Mouse (Mus musculus) neural tube, embryonic 14.5 days (tissue): ENCODE measurements at regions not wholly inside any gene's neighbourhood (a gene's known extent, or its start where the extent isn't known, plus 50 kb on each side); places are given as distances from the start of the nearest gene placed in this dataset.

Experiments used
- ATAC-seq: fragments of 200-750 bp; cut with Nextera tagmentation; 2 replicates; pipeline ENCODE4 v1.8.0; 2017; ENCODE audit warnings: low read depth, mild to moderate bottlenecking, moderate TSS enrichment, moderate library complexity
- H3K27ac ChIP-seq: fragments of 300-500 bp; sonication (generic); 2 replicates; pipeline ENCODE4 v1.5.1; 2014; ENCODE audit warnings: low read depth, mild to moderate bottlenecking, control low read depth, low read length, moderate library complexity, mixed read lengths
- H3K27me3 ChIP-seq: fragments of 300-500 bp; sonication (generic); 2 replicates; pipeline ENCODE4 v1.6.1; 2014; ENCODE audit warnings: low read length; ENCODE audit not compliant: control insufficient read depth, insufficient read depth
- H3K36me3 ChIP-seq: fragments of 300-500 bp; sonication (generic); 2 replicates; pipeline ENCODE4 v1.6.1; 2014; ENCODE audit warnings: low read length, mixed read lengths; ENCODE audit not compliant: control insufficient read depth, insufficient read depth
- H3K4me1 ChIP-seq: fragments of 300-500 bp; sonication (generic); 2 replicates; pipeline ENCODE4 v1.6.1; 2014; ENCODE audit warnings: low read length; ENCODE audit not compliant: control insufficient read depth, insufficient read depth
- H3K4me2 ChIP-seq: fragments of 300-500 bp; sonication (generic); 2 replicates; pipeline ENCODE4 v1.6.1; 2014; ENCODE audit warnings: mild to moderate bottlenecking, low read depth, low read length, control low read depth
- H3K4me3 ChIP-seq: fragments of 300-500 bp; sonication (generic); 2 replicates; pipeline ENCODE4 v1.5.1; 2014; ENCODE audit warnings: low read depth, low read length, control low read depth, mixed read lengths
- H3K9ac ChIP-seq: fragments of 300-500 bp; sonication (generic); replicated peaks from 2 replicates; pipeline ENCODE4 v1.6.1; 2014; ENCODE audit warnings: low read depth, mild to moderate bottlenecking, control low read depth, low read length, mixed read lengths
- H3K9me3 ChIP-seq: fragments of 300-500 bp; sonication (generic); 2 replicates; pipeline ENCODE4 v1.6.1; 2016; ENCODE audit warnings: low read length; ENCODE audit not compliant: control insufficient read depth
- WGBS: fragments of 180-500 bp; shearing (Covaris S2); extraction: QIAGEN DNeasy Blood & Tissue Kit; methylation state at CpG from one replicate; pipeline ENCODE4 v1.1.7; 2014; 5-methylcytosine and 5-hydroxymethylcytosine counted together

GRCm38 (mm10) chr1:105074326-105074725 is 282.2 kb downstream of the Rnf152 start:
- ATAC-seq = no peak
- WGBS = 89% methylated on average over 1 of the region's 1 CpGs
- Histone ChIP-seq H3K9me3 (no peaks in the 10 kb centered on the region), H3K36me3 (no peaks in the 10 kb centered on the region), H3K4me1 (no peaks in the 10 kb centered on the region), H3K27me3 (no peaks in the 10 kb centered on the region), H3K4me3 (no peak overlapping the region), H3K27ac (no peak overlapping the region), H3K9ac (no peak overlapping the region), H3K4me2 (no peak overlapping the region)

- Histone ChIP-seq H3K27me3 (no peaks in the 10 kb centered on the region), H3K4me1 (no peaks in the 10 kb centered on the region), H3K9me3 (no peaks in the 10 kb centered on the region), H3K9ac (no peak overlapping the region), H3K27ac (no peak overlapping the region), H3K36me3 (no peaks in the 10 kb centered on the region), H3K4me3 (no peak overlapping the region), H3K4me2 (no peak overlapping the region)
- WGBS = 55% methylated on average over 3 of the region's 3 CpGs
- no peak for ATAC-seq
Measured at GRCm38 (mm10) chr1:105070661-105071455, 285.7 kb downstream of the Rnf152 start.

- Histone ChIP-seq H3K9me3 (no peaks in the 10 kb centered on the region), H3K4me1 (no peaks in the 10 kb centered on the region), H3K27me3 (no peaks in the 10 kb centered on the region), H3K4me3 (no peak overlapping the region), H3K9ac (no peak overlapping the region), H3K36me3 (no peaks in the 10 kb centered on the region), H3K27ac (no peak overlapping the region), H3K4me2 (no peak overlapping the region)
- ATAC-seq = no peak
- WGBS = 53% methylated on average over 4 of the region's 4 CpGs
Measured at GRCm38 (mm10) chr1:105067902-105068301, 288.6 kb downstream of the Rnf152 start.

- Histone ChIP-seq H3K9ac (no peak overlapping the region), H3K36me3 (no peaks in the 10 kb centered on the region), H3K4me2 (no peak overlapping the region), H3K4me1 (no peaks in the 10 kb centered on the region), H3K27me3 (no peaks in the 10 kb centered on the region), H3K9me3 (no peaks in the 10 kb centered on the region), H3K27ac (no peak overlapping the region), H3K4me3 (no peak overlapping the region)
- 68% methylated on average over 4 of the region's 4 CpGs for WGBS
- ATAC-seq = no peak
Measured at GRCm38 (mm10) chr1:105067049-105067795, 289.3 kb downstream of the Rnf152 start.

- 68% methylated on average over 10 of the region's 10 CpGs for WGBS
- H3K27me3 ChIP-seq = no peaks in the 10 kb centered on the region
- no peak overlapping the region for H3K4me2 ChIP-seq
- H3K27ac ChIP-seq = no peak overlapping the region
- H3K9ac ChIP-seq = no peak overlapping the region
- H3K4me3 ChIP-seq = no peak overlapping the region
- H3K9me3 ChIP-seq = no peaks in the 10 kb centered on the region
- no peak for ATAC-seq
- no peaks in the 10 kb centered on the region for H3K4me1 ChIP-seq
- no peaks in the 10 kb centered on the region for H3K36me3 ChIP-seq
Measured at GRCm38 (mm10) chr1:105050584-105051363, 282.4 kb downstream of the Cdh20 start.
